ENCODE assay signal across 1 mouse cellular context in the genomic region with DNA sequence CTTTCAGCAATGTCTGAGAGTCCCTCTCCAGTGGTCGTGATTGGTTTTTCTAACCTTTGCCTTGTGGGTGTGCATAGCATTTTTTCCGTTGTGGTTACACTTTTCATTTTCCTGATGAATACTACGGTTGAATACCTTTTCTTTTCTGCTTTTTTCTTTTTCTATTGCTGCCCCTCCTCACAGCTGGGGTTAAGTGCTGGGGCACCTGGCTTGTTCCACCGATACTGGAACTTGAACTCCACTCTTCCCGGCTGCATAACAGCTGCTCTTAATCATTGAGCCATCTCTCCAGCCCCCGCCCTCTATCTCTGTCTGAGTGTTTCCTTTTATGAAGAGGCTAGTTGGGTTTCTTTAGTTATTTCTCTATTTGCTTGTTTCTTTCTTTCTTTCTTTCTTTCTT.
TF ChIP-seq lines count a peak whose summit lies in the region.

No protein-coding gene starts in this region.

TF ChIP-seq in CH12.LX, 34 proteins besides CTCF, POLR2A, EP300 and RAD21:
- TF ChIP-seq JUN (IDR thresholded peaks at IDR 0.05; ENCODE audit: insufficient read depth, low read depth, low read length) (peak; percentile 80), E2F4 (IDR thresholded peaks at IDR 0.05; ENCODE audit: insufficient replicate concordance, low read depth, low read length) (no peak), CHD1 (IDR thresholded peaks at IDR 0.05; ENCODE audit: low read depth, low read length) (no peak), RCOR1 (conservative IDR thresholded peaks at IDR 0.05; ENCODE audit: low read depth, low read length) (peak; percentile 97), ZNF384 (IDR thresholded peaks at IDR 0.05; ENCODE audit: low read depth, low read length) (peak; percentile 91), ZMIZ1 (IDR thresholded peaks at IDR 0.05; ENCODE audit: low read depth, low read length) (no peak; the same call in 1 of the 2 replicates), MEF2A (IDR thresholded peaks at IDR 0.05; ENCODE audit: borderline replicate concordance, low read depth, low read length) (peak; percentile 90), MAX (IDR thresholded peaks at IDR 0.05; ENCODE audit: low read length) (peak; percentile 38; the same call in 1 of the 2 replicates), USF1 (IDR thresholded peaks at IDR 0.05; ENCODE audit: low read depth, low read length) (no peak), MXI1 (IDR thresholded peaks at IDR 0.05; ENCODE audit: low read depth, low read length) (no peak; the same call in 1 of the 2 replicates), SIN3A (IDR thresholded peaks at IDR 0.05; ENCODE audit: low read length) (peak; percentile 65; the same call in 1 of the 2 replicates), USF2 (conservative IDR thresholded peaks at IDR 0.05; ENCODE audit: low read depth, low read length) (no peak), PAX5 (IDR thresholded peaks at IDR 0.05; ENCODE audit: low read length) (no peak), ZC3H11A (IDR thresholded peaks at IDR 0.05; ENCODE audit: low read depth, low read length) (no peak), POLR2AphosphoS2 (IDR thresholded peaks at IDR 0.05; ENCODE audit: low read depth, low read length) (no peak), BHLHE40 (IDR thresholded peaks at IDR 0.05; ENCODE audit: low read depth, low read length) (peak; percentile 90), HCFC1 (IDR thresholded peaks at IDR 0.05; ENCODE audit: low read depth, low read length) (no peak), MAZ (IDR thresholded peaks at IDR 0.05; ENCODE audit: low read depth, low read length) (peak; percentile 98), ELF1 (IDR thresholded peaks at IDR 0.05; ENCODE audit: low read depth, low read length) (peak; percentile 42; the same call in 1 of the 2 replicates), ZKSCAN1 (IDR thresholded peaks at IDR 0.05; ENCODE audit: borderline replicate concordance, low read depth, low read length) (no peak), ETS1 (conservative IDR thresholded peaks at IDR 0.05; ENCODE audit: low read depth, low read length) (peak; percentile 98), TBP (conservative IDR thresholded peaks at IDR 0.05; ENCODE audit: low read depth, low read length) (peak; percentile 71; the same call in 1 of the 2 replicates), KAT2A (IDR thresholded peaks at IDR 0.05; ENCODE audit: insufficient replicate concordance, low read length) (no peak), SMC3 (IDR thresholded peaks at IDR 0.05; ENCODE audit: low read depth, low read length) (no peak; the same call in 1 of the 2 replicates), NELFE (IDR thresholded peaks at IDR 0.05; ENCODE audit: low read depth, low read length) (no peak), UBTF (IDR thresholded peaks at IDR 0.05; ENCODE audit: low read depth, low read length) (no peak), GABPA (IDR thresholded peaks at IDR 0.05; ENCODE audit: insufficient replicate concordance, low read depth, low read length) (no peak), TCF12 (IDR thresholded peaks at IDR 0.05; ENCODE audit: low read depth, low read length) (peak; percentile 100), NRF1 (IDR thresholded peaks at IDR 0.05; ENCODE audit: low read depth, low read length) (no peak), MYC (IDR thresholded peaks at IDR 0.05; ENCODE audit: low read depth, low read length) (peak; percentile 81), MAFK (IDR thresholded peaks at IDR 0.05; ENCODE audit: insufficient replicate concordance, low read length) (peak; percentile 95), IRF4 (IDR thresholded peaks at IDR 0.05; ENCODE audit: low read depth, low read length) (peak; percentile 93), JUND (conservative IDR thresholded peaks at IDR 0.05; ENCODE audit: low read depth, low read length) (peak; percentile 81), CHD2 (IDR thresholded peaks at IDR 0.05; ENCODE audit: low read length) (peak; percentile 85)
